ENCODE assay signal across 8 mouse cellular contexts in genomic region chr2:125122288-125122623, GRCm38 (mm10). TPM values are rescaled to one million over a fixed set of nuclear protein-coding genes. Genes with fewer than 3 reads are reported as not detected.
DNase-seq lines count a peak whose midpoint lies in the region; ATAC-seq and TF ChIP-seq lines count a peak whose summit lies in the region.

No protein-coding gene starts in this region.

- H3K4me1 ChIP-seq in kidney, embryonic 16.5 days (ENCODE audit: insufficient read depth, low read length) = peaks cover 15% of the 10 kb centered on the region
- peaks cover 11% of the 10 kb centered on the region for H3K4me1 ChIP-seq in intestine, embryonic 14.5 days (replicated peaks; ENCODE audit: control insufficient read depth, insufficient read depth, low read length)

- H3K27me3 ChIP-seq in kidney, embryonic 16.5 days (ENCODE audit: insufficient read depth, low read length) = no peaks in the 10 kb centered on the region
- H3K27me3 ChIP-seq in intestine, embryonic 14.5 days (replicated peaks; ENCODE audit: control insufficient read depth, insufficient read depth, low read length) = no peaks in the 10 kb centered on the region
- H3K27me3 ChIP-seq in myocyte (ENCODE audit: control insufficient read depth, insufficient read depth, insufficient read length) = no peaks in the 10 kb centered on the region

- TF ChIP-seq POLR2A in myocyte (IDR thresholded peaks at IDR 0.05; ENCODE audit: insufficient read length, low read depth) = no peak

- peak overlapping the region; percentile 68 for H3K4me2 ChIP-seq in kidney, embryonic 16.5 days (replicated peaks; ENCODE audit: low read depth, low read length)
- peak overlapping the region; percentile 82 for H3K4me2 ChIP-seq in intestine, embryonic 14.5 days (ENCODE audit: low read length)
- peak overlapping the region; percentile 90 for H3K4me2 ChIP-seq in myocyte (ENCODE audit: low read depth)

- H3ac ChIP-seq in myocyte (ENCODE audit: control insufficient read depth, insufficient read length) = no peak overlapping the region

- ATAC-seq in kidney, embryonic 16.5 days (ENCODE audit: low FRiP score, low TSS enrichment) = no peak
- no peak for ATAC-seq in intestine, embryonic 14.5 days (replicated peaks; ENCODE audit: low FRiP score, low TSS enrichment, low read depth)

- peak overlapping the region; percentile 96 for H3K9ac ChIP-seq in kidney, embryonic 16.5 days (replicated peaks; ENCODE audit: low read length)
- H3K9ac ChIP-seq in intestine, embryonic 14.5 days (ENCODE audit: low read length) = peak overlapping the region; percentile 94

- no peak for DNase-seq in kidney, postnatal 14 days
- peak; percentile 28 for DNase-seq in brain, embryonic 18.5 days (ENCODE audit: low read depth, low spot score)
- DNase-seq in intestine, embryonic 14.5 days (ENCODE audit: low spot score) = peak; percentile 51
- DNase-seq in layer of hippocampus, adult 18-20 months (ENCODE audit: low spot score in 2 of 2) = no peak
- DNase-seq in T-cell, adult 2 months (ENCODE audit: low spot score) = no peak
- DNase-seq in thymus, postnatal 25 days = no peak

- WGBS in kidney, embryonic 16.5 days = 6% methylated on average over 4 of the region's 4 CpGs
- 4% methylated on average over 4 of the region's 4 CpGs for WGBS in intestine, embryonic 14.5 days

- H3K4me3 ChIP-seq in kidney, embryonic 16.5 days (ENCODE audit: low read length) = peak overlapping the region; percentile 80
- H3K4me3 ChIP-seq in intestine, embryonic 14.5 days (ENCODE audit: low read depth, low read length) = peak overlapping the region; percentile 68
- H3K4me3 ChIP-seq in myocyte = peak overlapping the region; percentile 65

- peak overlapping the region; percentile 88 for H3K27ac ChIP-seq in kidney, embryonic 16.5 days (ENCODE audit: low read length)
- peak overlapping the region; percentile 84; the same call in 1 of the 2 replicates for H3K27ac ChIP-seq in intestine, embryonic 14.5 days (ENCODE audit: low read depth)

- H3K36me3 ChIP-seq in kidney, embryonic 16.5 days (ENCODE audit: insufficient read depth, low read length) = no peaks in the 10 kb centered on the region
- no peaks in the 10 kb centered on the region; the same call in 1 of the 2 replicates for H3K36me3 ChIP-seq in intestine, embryonic 14.5 days (ENCODE audit: control insufficient read depth, insufficient read depth, low read length)
- H3K36me3 ChIP-seq in myocyte (ENCODE audit: control insufficient read depth, insufficient read depth) = no peaks in the 10 kb centered on the region

- H3K79me2 ChIP-seq in myocyte (ENCODE audit: control insufficient read depth, insufficient read depth) = peaks cover 58% of the 10 kb centered on the region

- H3K9me3 ChIP-seq in kidney, embryonic 16.5 days (ENCODE audit: low read length) = no peaks in the 10 kb centered on the region
- no peaks in the 10 kb centered on the region for H3K9me3 ChIP-seq in intestine, embryonic 14.5 days (ENCODE audit: control insufficient read depth, low read length)

TF ChIP-seq in myocyte, 11 proteins besides CTCF, POLR2A, EP300 and RAD21:
- TF ChIP-seq E2F4 (IDR thresholded peaks at IDR 0.05; ENCODE audit: insufficient read depth) = no peak
- no peak for TF ChIP-seq MAX (IDR thresholded peaks at IDR 0.05; ENCODE audit: low read depth)
- TF ChIP-seq TCF3 (IDR thresholded peaks at IDR 0.05; ENCODE audit: insufficient read length, low read depth) = no peak
- no peak for TF ChIP-seq REST (IDR thresholded peaks at IDR 0.05; ENCODE audit: insufficient read depth, insufficient read length)
- TF ChIP-seq MYOG (IDR thresholded peaks at IDR 0.05; ENCODE audit: control insufficient read depth in 1 of 3, insufficient read depth in 1 of 3, insufficient read length in 2 of 3, low read depth in 2 of 3) = no peak
- no peak for TF ChIP-seq TCF12 (IDR thresholded peaks at IDR 0.05; ENCODE audit: insufficient read depth, poor library complexity, severe bottlenecking)
- no peak for TF ChIP-seq USF1 (IDR thresholded peaks at IDR 0.05; ENCODE audit: low read depth)
- TF ChIP-seq CEBPB (IDR thresholded peaks at IDR 0.05; ENCODE audit: insufficient read depth, poor library complexity, severe bottlenecking) = no peak
- TF ChIP-seq POLR2AphosphoS2 (IDR thresholded peaks at IDR 0.05; ENCODE audit: insufficient read length, low read depth) = no peak
- TF ChIP-seq MYOD1 (IDR thresholded peaks at IDR 0.05; ENCODE audit: control insufficient read depth in 1 of 3, insufficient read length in 2 of 3, low read depth in 2 of 3) = no peak
- TF ChIP-seq SRF (IDR thresholded peaks at IDR 0.05; ENCODE audit: control insufficient read depth, insufficient read length, low read depth) = no peak

RNA-seq across cellular contexts. Expression of gene Myef2, which starts 1.2 kb away (rescaled TPM):
- polyA plus RNA-seq in kidney, embryonic 16.5 days (2015; fragmentation: Nextera tagmentation; extraction: Ambion mirVana) = 86.5 and 99.9 TPM in 2 replicates
- 96.8 and 116 TPM in 2 replicates for polyA plus RNA-seq in intestine, embryonic 14.5 days (2014; fragmentation: Nextera tagmentation; extraction: Ambion mirVana)
- 27.8 TPM for polyA plus RNA-seq in myocyte (2012; fragmentation: generic; extraction: Trizol)
- total RNA-seq in layer of hippocampus, adult 18-20 months (2021) = 10 to 100 TPM; 87.6 to 95.8 TPM

RNA-seq across cellular contexts. Expression of gene Ctxn2, which starts 14.2 kb away (rescaled TPM):
- polyA plus RNA-seq in kidney, embryonic 16.5 days (2015; fragmentation: Nextera tagmentation; extraction: Ambion mirVana) = not detected in 2 replicates
- not detected in 2 replicates for polyA plus RNA-seq in intestine, embryonic 14.5 days (2014; fragmentation: Nextera tagmentation; extraction: Ambion mirVana)
- not detected for polyA plus RNA-seq in myocyte (2012; fragmentation: generic; extraction: Trizol)
- 10 to 100 TPM; 12.2 to 16.1 TPM for total RNA-seq in layer of hippocampus, adult 18-20 months (2021)

RNA-seq across cellular contexts. Expression of gene Slc12a1, which starts 30.0 kb away (rescaled TPM):
- polyA plus RNA-seq in kidney, embryonic 16.5 days (2015; fragmentation: Nextera tagmentation; extraction: Ambion mirVana) = 70.5 and 75.4 TPM in 2 replicates
- polyA plus RNA-seq in intestine, embryonic 14.5 days (2014; fragmentation: Nextera tagmentation; extraction: Ambion mirVana) = not detected in 2 replicates
- polyA plus RNA-seq in myocyte (2012; fragmentation: generic; extraction: Trizol) = 0.01 TPM
- total RNA-seq in layer of hippocampus, adult 18-20 months (2021) = under 1 TPM; 0.12 to 0.18 TPM

RNA-seq across cellular contexts. Expression of gene Slc24a5, which starts 54.3 kb away (rescaled TPM):
- polyA plus RNA-seq in kidney, embryonic 16.5 days (2015; fragmentation: Nextera tagmentation; extraction: Ambion mirVana) = 2.1 and 2.8 TPM in 2 replicates
- 4.4 TPM in 2 replicates for polyA plus RNA-seq in intestine, embryonic 14.5 days (2014; fragmentation: Nextera tagmentation; extraction: Ambion mirVana)
- polyA plus RNA-seq in myocyte (2012; fragmentation: generic; extraction: Trizol) = 0.12 TPM
- 1 to 10 TPM in 1 of 2 experiments, under 1 TPM in 1; 0.87 to 1.0 TPM for total RNA-seq in layer of hippocampus, adult 18-20 months (2021)

Comparison
In these comparisons a context has a peak if more than half of its experiments do, and no peak if none do; other contexts are left out.
1. DNase-seq: peak in brain, embryonic 18.5 days (single experiment) and intestine, embryonic 14.5 days (single experiment); none in kidney, postnatal 14 days (single experiment), layer of hippocampus, adult 18-20 months (0 of 2), T-cell, adult 2 months (single experiment) and thymus, postnatal 25 days (single experiment).
2. RNA of gene Slc12a1, which starts 30.0 kb away (polyA plus RNA-seq): 70.5 to 75.4 TPM in kidney, embryonic 16.5 days; 0.01 TPM in myocyte (single experiment) and not detected in intestine, embryonic 14.5 days; every median in the first group is over 10 times any median in the second.
3. Peak in every context shown above with its lines, with median percentiles within 50 percentile points of each other: H3K4me2 ChIP-seq and H3K4me3 ChIP-seq.